Mouse (Mus musculus): ENCODE results near the gene Tomm40l. TPM values are rescaled to one million over a fixed set of nuclear protein-coding genes. Genes with fewer than 3 reads are reported as not detected.
A peak's percentile ranks its signal among the peaks of the same experiment; 100 is the strongest.

The Tomm40l gene
- polyA plus RNA-seq, 2 experiments: 26.3 to 29.2 TPM

GRCm38 (mm10) chr1:171189476-171190114 lies 32.7 kb downstream of the Tomm40l start:
- WGBS: 40% methylated on average over 14 of the region's 14 CpGs
- Histone ChIP-seq H3K4me3 (replicated peaks; ENCODE audit: low read length) (no peak overlapping the region), H3K4me2 (replicated peaks; ENCODE audit: low read depth, low read length, severe bottlenecking) (no peak overlapping the region; the same call in 1 of the 2 replicates), H3K4me1 (ENCODE audit: control insufficient read depth, insufficient read depth, low read length) (peaks cover 30% of the 10 kb centered on the region), H3K27me3 (ENCODE audit: control insufficient read depth, insufficient read depth, low read length) (peaks cover 28% of the 10 kb centered on the region), H3K9me3 (ENCODE audit: control insufficient read depth, low read length) (no peaks in the 10 kb centered on the region), H3K9ac (ENCODE audit: low read depth, low read length, severe bottlenecking) (no peak overlapping the region), H3K27ac (replicated peaks; ENCODE audit: low read depth, low read length) (no peak overlapping the region), H3K36me3 (ENCODE audit: control insufficient read depth, insufficient read depth, low read length) (no peaks in the 10 kb centered on the region)
- TF ChIP-seq POLR2A (IDR thresholded peaks at IDR 0.05; ENCODE audit: borderline replicate concordance, extremely low read depth, insufficient read depth, insufficient read length): no peak
- DNase-seq (ENCODE audit: low spot score): no peak
- peak; percentile 45; the same call in 1 of the 2 replicates for ATAC-seq (ENCODE audit: low FRiP score, low read depth)

- ATAC-seq (ENCODE audit: low FRiP score, low read depth): peak; percentile 17; the same call in 1 of the 2 replicates
- Histone ChIP-seq H3K4me1 (ENCODE audit: control insufficient read depth, insufficient read depth, low read length) (peaks cover 24% of the 10 kb centered on the region), H3K4me2 (replicated peaks; ENCODE audit: low read depth, low read length, severe bottlenecking) (no peak overlapping the region; the same call in 1 of the 2 replicates), H3K27me3 (ENCODE audit: control insufficient read depth, insufficient read depth, low read length) (peaks cover 23% of the 10 kb centered on the region; the same call in 1 of the 2 replicates), H3K4me3 (replicated peaks; ENCODE audit: low read length) (no peak overlapping the region), H3K36me3 (ENCODE audit: control insufficient read depth, insufficient read depth, low read length) (no peaks in the 10 kb centered on the region), H3K27ac (replicated peaks; ENCODE audit: low read depth, low read length) (no peak overlapping the region; the same call in 1 of the 2 replicates), H3K9me3 (ENCODE audit: control insufficient read depth, low read length) (no peaks in the 10 kb centered on the region), H3K9ac (ENCODE audit: low read depth, low read length, severe bottlenecking) (no peak overlapping the region)
- no peak for TF ChIP-seq POLR2A (IDR thresholded peaks at IDR 0.05; ENCODE audit: borderline replicate concordance, extremely low read depth, insufficient read depth, insufficient read length)
- DNase-seq (ENCODE audit: low spot score): no peak
- 17% methylated on average over 8 of the region's 8 CpGs for WGBS
Observed at GRCm38 (mm10) chr1:171189046-171189445, 33.3 kb downstream of the Tomm40l start.

- no peak for ATAC-seq (ENCODE audit: low FRiP score, low read depth)
- WGBS: 67% methylated on average over 13 of the region's 13 CpGs
- H3K4me2 ChIP-seq (replicated peaks; ENCODE audit: low read depth, low read length, severe bottlenecking): no peak overlapping the region
- H3K9ac ChIP-seq (ENCODE audit: low read depth, low read length, severe bottlenecking): no peak overlapping the region
- TF ChIP-seq POLR2A (IDR thresholded peaks at IDR 0.05; ENCODE audit: borderline replicate concordance, extremely low read depth, insufficient read depth, insufficient read length): no peak
- H3K36me3 ChIP-seq (ENCODE audit: control insufficient read depth, insufficient read depth, low read length): no peaks in the 10 kb centered on the region
- H3K9me3 ChIP-seq (ENCODE audit: control insufficient read depth, low read length): no peaks in the 10 kb centered on the region
- peaks cover 21% of the 10 kb centered on the region for H3K4me1 ChIP-seq (ENCODE audit: control insufficient read depth, insufficient read depth, low read length)
- H3K27ac ChIP-seq (replicated peaks; ENCODE audit: low read depth, low read length): 0 out of 2 replicates have a peak overlapping the region, but pooled peaks have one; percentile 2
- no peak for DNase-seq (ENCODE audit: low spot score)
- H3K4me3 ChIP-seq (replicated peaks; ENCODE audit: low read length): no peak overlapping the region
- peaks cover 13% of the 10 kb centered on the region; the same call in 1 of the 2 replicates for H3K27me3 ChIP-seq (ENCODE audit: control insufficient read depth, insufficient read depth, low read length)
Observed at GRCm38 (mm10) chr1:171187851-171188700, 34.2 kb downstream of the Tomm40l start.

GRCm38 (mm10) chr1:171185655-171186054 lies 36.7 kb downstream of the Tomm40l start:
- DNase-seq (ENCODE audit: low spot score) (no peak), ATAC-seq (ENCODE audit: low FRiP score, low read depth) (no peak)
- WGBS: 54% methylated on average over 8 of the region's 8 CpGs
- peaks cover 19% of the 10 kb centered on the region for H3K4me1 ChIP-seq (ENCODE audit: control insufficient read depth, insufficient read depth, low read length)
- TF ChIP-seq POLR2A (IDR thresholded peaks at IDR 0.05; ENCODE audit: borderline replicate concordance, extremely low read depth, insufficient read depth, insufficient read length): no peak
- no peaks in the 10 kb centered on the region for H3K36me3 ChIP-seq (ENCODE audit: control insufficient read depth, insufficient read depth, low read length)
- H3K4me2 ChIP-seq (replicated peaks; ENCODE audit: low read depth, low read length, severe bottlenecking): no peak overlapping the region
- no peak overlapping the region for H3K4me3 ChIP-seq (replicated peaks; ENCODE audit: low read length)
- no peak overlapping the region for H3K9ac ChIP-seq (ENCODE audit: low read depth, low read length, severe bottlenecking)
- no peaks in the 10 kb centered on the region for H3K27me3 ChIP-seq (ENCODE audit: control insufficient read depth, insufficient read depth, low read length)
- H3K9me3 ChIP-seq (ENCODE audit: control insufficient read depth, low read length): no peaks in the 10 kb centered on the region
- no peak overlapping the region for H3K27ac ChIP-seq (replicated peaks; ENCODE audit: low read depth, low read length)

GRCm38 (mm10) chr1:171184314-171184713 lies 38.0 kb downstream of the Tomm40l start:
- DNase-seq (ENCODE audit: low spot score): no peak
- Histone ChIP-seq H3K9me3 (ENCODE audit: control insufficient read depth, low read length) (no peaks in the 10 kb centered on the region), H3K4me1 (ENCODE audit: control insufficient read depth, insufficient read depth, low read length) (peaks cover 13% of the 10 kb centered on the region), H3K27ac (replicated peaks; ENCODE audit: low read depth, low read length) (no peak overlapping the region), H3K27me3 (ENCODE audit: control insufficient read depth, insufficient read depth, low read length) (no peaks in the 10 kb centered on the region), H3K4me3 (replicated peaks; ENCODE audit: low read length) (no peak overlapping the region), H3K4me2 (replicated peaks; ENCODE audit: low read depth, low read length, severe bottlenecking) (no peak overlapping the region), H3K9ac (ENCODE audit: low read depth, low read length, severe bottlenecking) (no peak overlapping the region), H3K36me3 (ENCODE audit: control insufficient read depth, insufficient read depth, low read length) (no peaks in the 10 kb centered on the region)
- TF ChIP-seq POLR2A (IDR thresholded peaks at IDR 0.05; ENCODE audit: borderline replicate concordance, extremely low read depth, insufficient read depth, insufficient read length): no peak
- ATAC-seq (ENCODE audit: low FRiP score, low read depth): no peak
- WGBS: 79% methylated on average over 7 of the region's 7 CpGs

Measured in limb, embryonic 14.5 days (tissue).